Mouse (Mus musculus) left cerebral cortex, adult 18-20 months (tissue): ENCODE results near the gene Tmem165. TPM values are rescaled to one million over a fixed set of nuclear protein-coding genes. Genes with fewer than 3 reads are reported as not detected.

ENCODE experiments used
- DNase-seq, 2 experiments: peaks; one replicate each; pipeline ENCODE4 v3.0.0; 2021 to 2022; ENCODE audit warnings: low spot score in 2 of 2, mixed read lengths in 1 of 2
- total RNA-seq, 2 experiments: library from RNA; stranded (reverse); gene quantifications; 2 replicates each; pipeline ENCODE4 v1.2.3; 2021

The Tmem165 gene
- total RNA-seq, 2 experiments from 2014 or later = 32.5 to 35.3 TPM

DNA sequence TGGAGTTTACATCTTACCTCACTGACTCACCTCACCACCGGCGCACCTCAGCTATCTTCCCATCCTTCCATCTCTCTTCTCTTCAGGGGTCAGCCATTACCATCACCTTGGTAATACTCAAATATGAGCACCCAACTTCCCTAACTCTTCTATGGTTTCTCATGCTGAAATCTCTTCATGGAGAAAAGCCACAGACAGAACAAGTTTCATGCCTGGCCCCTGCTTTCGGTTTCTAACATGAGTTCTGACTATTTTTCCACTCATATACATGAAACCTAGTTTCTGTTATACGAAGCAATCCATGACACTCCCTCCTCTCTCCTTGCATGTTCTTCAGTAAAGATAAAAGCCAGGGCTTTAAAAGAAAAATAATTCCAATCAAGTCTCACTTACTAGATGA is 60.2 kb downstream of the Tmem165 start:
- no peak for DNase-seq

DNA sequence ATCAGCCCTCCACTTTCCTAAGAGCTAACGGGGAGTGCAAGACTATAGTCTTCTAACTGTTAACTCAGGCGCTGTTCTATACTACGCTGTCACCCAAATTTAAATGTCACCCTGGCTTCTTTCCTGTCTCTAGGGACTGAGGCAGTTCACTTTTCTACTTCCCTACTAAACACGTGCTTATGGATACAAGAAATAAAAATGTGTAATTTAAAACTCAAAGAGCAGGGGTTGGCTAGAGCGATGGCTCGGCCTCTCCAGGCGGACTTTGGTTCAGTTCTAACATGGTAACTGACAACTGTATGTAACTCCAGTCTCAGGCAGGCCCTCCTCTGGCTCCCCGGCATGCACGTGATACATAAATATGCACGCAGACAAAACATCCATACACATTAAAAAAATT is 60.8 kb downstream of the Tmem165 start:
- no peak for DNase-seq

DNA sequence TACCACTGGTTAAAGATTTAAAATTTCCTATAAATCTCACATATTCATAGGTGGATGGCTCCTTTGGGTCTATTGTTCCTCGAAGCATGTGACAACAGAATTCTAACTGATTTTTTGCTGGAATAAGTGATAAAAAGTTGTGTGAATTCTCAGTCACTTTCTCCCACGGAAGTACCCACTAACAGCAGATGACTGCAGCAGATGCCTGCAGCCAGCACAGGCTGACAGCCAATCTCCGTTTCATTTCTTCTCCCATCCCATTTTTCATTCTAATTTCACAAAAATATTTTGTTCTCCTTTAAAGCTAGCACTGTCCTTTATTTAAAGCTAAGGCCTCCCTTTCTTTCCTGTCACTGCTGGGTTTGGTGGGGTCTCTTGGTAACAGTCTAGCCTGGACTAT is 61.7 kb downstream of the Tmem165 start:
- peak; percentile 22 to 28 for DNase-seq

DNA sequence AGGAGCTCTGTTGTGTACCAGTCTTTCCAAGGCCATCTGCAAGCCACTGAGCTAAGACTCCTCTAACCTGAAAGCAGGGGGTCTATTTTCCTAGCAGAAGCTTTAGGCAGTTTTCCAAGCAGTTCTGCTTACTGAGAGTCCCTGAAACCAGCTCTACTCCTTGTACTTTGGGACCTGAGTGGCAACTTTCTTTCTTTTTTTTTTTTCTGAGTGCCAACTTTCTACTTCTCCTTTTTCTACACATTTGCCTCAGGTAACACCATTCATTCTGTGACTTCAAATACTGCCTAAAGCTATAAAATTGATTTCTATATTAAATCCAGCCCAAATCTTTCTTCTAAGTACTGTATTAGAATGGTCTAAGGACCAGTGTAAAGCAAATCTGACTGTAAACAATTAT is 62.9 kb downstream of the Tmem165 start:
- no peak for DNase-seq

DNA sequence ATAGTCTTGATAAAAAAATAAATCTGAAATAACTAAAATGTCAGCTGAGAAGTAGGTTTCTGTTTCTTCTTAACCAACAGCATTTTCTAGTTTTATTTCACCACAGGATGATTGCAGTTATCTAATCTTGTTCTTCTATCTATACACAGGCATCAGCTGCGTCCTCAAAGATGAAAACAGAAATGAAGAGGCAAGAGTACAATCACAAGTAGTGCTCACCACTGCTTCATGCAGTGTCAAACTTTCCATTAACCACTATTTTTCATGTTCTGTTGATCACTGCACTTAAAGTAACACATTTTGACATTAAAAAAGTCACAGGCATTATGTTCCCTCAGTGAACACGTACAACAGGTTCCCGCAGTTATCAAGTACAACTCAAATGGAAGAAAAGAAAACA is 67.3 kb downstream of the Tmem165 start:
- no peak for DNase-seq

Other genes with a start within 250 kb of the Tmem165 start
- 1 to 10 TPM; 6.0 to 6.2 TPM for gene Kdr, start 205.4 kb upstream of the Tmem165 start, total RNA-seq
- gene Srd5a3, start 43.6 kb upstream of the Tmem165 start, total RNA-seq = 10 to 100 TPM; 19.1 to 22.7 TPM
- gene Clock, start 120.9 kb downstream of the Tmem165 start, total RNA-seq = 10 to 100 TPM; 55.2 to 55.7 TPM
- not detected for gene Pdcl2, start 147.3 kb downstream of the Tmem165 start, total RNA-seq
- not detected for gene Nmu, start 179.9 kb downstream of the Tmem165 start, total RNA-seq